Mouse (Mus musculus) MEL (cell line): Measurements from ENCODE around the gene Inip. TPM values are rescaled to one million over a fixed set of nuclear protein-coding genes. Genes with fewer than 3 reads are reported as not detected.

ENCODE experiments used
- DNase-seq: peaks from one replicate; pipeline ENCODE4 v3.0.0; 2011; ENCODE audit warnings: low read depth, low spot score
- H3K27ac ChIP-seq: 2 replicates; pipeline ENCODE4 v1.5.1; 2012; ENCODE audit warnings: low read depth, mild to moderate bottlenecking, control low read depth, low read length, moderate library complexity; ENCODE audit not compliant: control insufficient read depth
- H3K27me3 ChIP-seq, 2 experiments: fragments of 150-350 bp in 1 of 2; sonication (generic) in 1 of 2; 2 replicates each; pipeline ENCODE4 v1.6.1; 2012; ENCODE audit warnings: low read length in 2 of 2, mild to moderate bottlenecking in 2 of 2, improper control_type of control experiment in 1 of 2, moderate library complexity in 1 of 2; ENCODE audit not compliant: insufficient read depth in 2 of 2, control insufficient read depth in 1 of 2
- H3K36me3 ChIP-seq, 2 experiments: 2 replicates each; pipeline ENCODE4 v1.6.1; 2012 to 2014; ENCODE audit warnings: low read length in 2 of 2, improper control_type of control experiment in 1 of 2, inconsistent platforms in 1 of 2, mild to moderate bottlenecking in 1 of 2; ENCODE audit not compliant: insufficient read depth in 2 of 2, control insufficient read depth in 1 of 2
- H3K4me1 ChIP-seq, 2 experiments: fragments of 150-350 bp in 1 of 2; sonication (generic) in 1 of 2; 2 replicates each; pipeline ENCODE4 v1.6.1; 2012; ENCODE audit warnings: low read length in 2 of 2, improper control_type of control experiment in 1 of 2, mild to moderate bottlenecking in 1 of 2; ENCODE audit not compliant: insufficient read depth in 2 of 2, control insufficient read depth in 1 of 2
- H3K4me3 ChIP-seq, 2 experiments: fragments of 150-350 bp in 1 of 2; sonication (generic) in 1 of 2; 2 replicates each; pipeline ENCODE4 v1.5.1; 2012; ENCODE audit warnings: low read depth in 2 of 2, low read length in 2 of 2, mild to moderate bottlenecking in 2 of 2, moderate library complexity in 2 of 2, control low read depth in 1 of 2, improper control_type of control experiment in 1 of 2; ENCODE audit not compliant: control insufficient read depth in 1 of 2, insufficient read depth in 1 of 2
- H3K79me2 ChIP-seq: 2 replicates; pipeline ENCODE4 v1.6.1; 2012; ENCODE audit warnings: mild to moderate bottlenecking, low read length, moderate library complexity; ENCODE audit not compliant: control insufficient read depth, poor library complexity, insufficient read depth
- H3K9ac ChIP-seq: 2 replicates; pipeline ENCODE4 v1.6.1; 2012; ENCODE audit warnings: low read depth, mild to moderate bottlenecking, control low read depth, low read length, moderate library complexity; ENCODE audit not compliant: control insufficient read depth, poor library complexity, severe bottlenecking
- H3K9me3 ChIP-seq: fragments of 150-350 bp; sonication (generic); replicated peaks from 2 replicates; pipeline ENCODE4 v1.6.1; 2012; ENCODE audit warnings: mild to moderate bottlenecking, low read length, improper control_type of control experiment, moderate library complexity; ENCODE audit not compliant: insufficient read depth
- BHLHE40 ChIP-seq: IDR thresholded peaks from 2 replicates; pipeline ENCODE4 v1.6.1; 2012; ENCODE audit warnings: low read depth, mild to moderate bottlenecking, inconsistent platforms, low read length, improper control_type of control experiment, borderline replicate concordance
- CHD2 ChIP-seq: IDR thresholded peaks from 2 replicates; pipeline ENCODE4 v1.6.1; 2011; ENCODE audit warnings: low read length, improper control_type of control experiment
- E2F4 ChIP-seq: IDR thresholded peaks from 2 replicates; pipeline ENCODE4 v1.6.1; 2011; ENCODE audit warnings: low read depth, low read length, improper control_type of control experiment, borderline replicate concordance
- EP300 ChIP-seq, 2 experiments: IDR thresholded peaks; 2 replicates each; pipeline ENCODE4 v1.6.1; 2011; ENCODE audit warnings: improper control_type of control experiment in 2 of 2, low read length in 2 of 2, low read depth in 1 of 2, mild to moderate bottlenecking in 1 of 2
- ETS1 ChIP-seq: IDR thresholded peaks from 2 replicates; pipeline ENCODE4 v1.6.1; 2012; ENCODE audit warnings: low read depth, mild to moderate bottlenecking, inconsistent platforms, low read length, improper control_type of control experiment, moderate library complexity
- GATA1 ChIP-seq: IDR thresholded peaks from 2 replicates; pipeline ENCODE4 v1.6.1; 2011; ENCODE audit warnings: low read depth, low read length, improper control_type of control experiment
- JUND ChIP-seq: IDR thresholded peaks from 2 replicates; pipeline ENCODE4 v1.6.1; 2011; ENCODE audit warnings: low read depth, mild to moderate bottlenecking, improper control_type of control experiment, low read length
- MXI1 ChIP-seq: IDR thresholded peaks from 2 replicates; pipeline ENCODE4 v1.6.1; 2011; ENCODE audit warnings: mild to moderate bottlenecking, low read depth, low read length, improper control_type of control experiment
- MYB ChIP-seq: IDR thresholded peaks from 2 replicates; pipeline ENCODE4 v1.6.1; 2011; ENCODE audit warnings: mild to moderate bottlenecking, low read depth, low read length, improper control_type of control experiment
- NELFE ChIP-seq: IDR thresholded peaks from 2 replicates; pipeline ENCODE4 v1.6.1; 2011; ENCODE audit warnings: low read depth, low read length, improper control_type of control experiment
- NRF1 ChIP-seq: IDR thresholded peaks from 2 replicates; pipeline ENCODE4 v1.6.1; 2014; ENCODE audit warnings: low read depth, mild to moderate bottlenecking, inconsistent platforms, low read length, improper control_type of control experiment, moderate library complexity; ENCODE audit not compliant: poor library complexity, insufficient read depth, severe bottlenecking
- POLR2A ChIP-seq, 2 experiments: IDR thresholded peaks; 2 replicates each; pipeline ENCODE4 v1.6.1; 2011 to 2012; ENCODE audit warnings: low read length in 2 of 2, mild to moderate bottlenecking in 2 of 2, control low read depth in 1 of 2, improper control_type of control experiment in 1 of 2, low read depth in 1 of 2, moderate library complexity in 1 of 2; ENCODE audit not compliant: control insufficient read depth in 1 of 2, insufficient read depth in 1 of 2, poor library complexity in 1 of 2
- POLR2AphosphoS5 ChIP-seq: IDR thresholded peaks from 2 replicates; pipeline ENCODE4 v1.6.1; 2012; ENCODE audit warnings: low read depth, borderline replicate concordance, mild to moderate bottlenecking, inconsistent platforms, low read length, moderate library complexity, mixed read lengths
- RCOR1 ChIP-seq: IDR thresholded peaks from 2 replicates; pipeline ENCODE4 v1.6.1; 2012; ENCODE audit warnings: low read depth, mild to moderate bottlenecking, inconsistent platforms, low read length, improper control_type of control experiment
- SIN3A ChIP-seq: IDR thresholded peaks from 2 replicates; pipeline ENCODE4 v1.6.1; 2012; ENCODE audit warnings: low read length, improper control_type of control experiment, inconsistent platforms
- TAL1 ChIP-seq: IDR thresholded peaks from 2 replicates; pipeline ENCODE4 v1.6.1; 2012; ENCODE audit warnings: mild to moderate bottlenecking, inconsistent platforms, low read length, moderate library complexity, mixed read lengths
- TBP ChIP-seq: IDR thresholded peaks from 2 replicates; pipeline ENCODE4 v1.8.0; 2011; ENCODE audit warnings: low read depth, low read length, improper control_type of control experiment
- TCF12 ChIP-seq: IDR thresholded peaks from 2 replicates; pipeline ENCODE4 v1.6.1; 2014; ENCODE audit warnings: low read depth, mild to moderate bottlenecking, inconsistent platforms, low read length, improper control_type of control experiment, moderate library complexity
- UBTF ChIP-seq: IDR thresholded peaks from 2 replicates; pipeline ENCODE4 v1.6.1; 2012; ENCODE audit warnings: low read depth, mild to moderate bottlenecking, inconsistent platforms, low read length, improper control_type of control experiment, moderate library complexity, borderline replicate concordance; ENCODE audit not compliant: insufficient read depth
- ZC3H11A ChIP-seq: IDR thresholded peaks from 2 replicates; pipeline ENCODE4 v1.6.1; 2012; ENCODE audit warnings: low read depth, mild to moderate bottlenecking, inconsistent platforms, low read length, improper control_type of control experiment
- ZKSCAN1 ChIP-seq: IDR thresholded peaks from 2 replicates; pipeline ENCODE4 v1.6.1; 2012; ENCODE audit warnings: low read depth, mild to moderate bottlenecking, inconsistent platforms, low read length, improper control_type of control experiment, moderate library complexity
- ZMIZ1 ChIP-seq: IDR thresholded peaks from 2 replicates; pipeline ENCODE4 v1.6.1; 2012; ENCODE audit warnings: low read depth, mild to moderate bottlenecking, inconsistent platforms, low read length, improper control_type of control experiment, moderate library complexity
- ZNF384 ChIP-seq: IDR thresholded peaks from 2 replicates; pipeline ENCODE4 v1.6.1; 2012; ENCODE audit warnings: low read depth, mild to moderate bottlenecking, inconsistent platforms, low read length, improper control_type of control experiment
- polyA plus RNA-seq, 2 experiments: library from polyadenylated mRNA; stranded (reverse) in 1 of 2; unstranded in 1 of 2; fragments of >175 nt in 1 of 2; fragments of >200 nt in 1 of 2; gene quantifications; 2 replicates each; pipeline versions ENCODE4 v1.2.1 to v1.2.4; 2012; ENCODE audit warnings: low replicate concordance in 2 of 2, low read depth in 1 of 2; ENCODE audit not compliant: insufficient read length in 2 of 2, insufficient read depth in 1 of 2, missing spikeins in 1 of 2
- total RNA-seq: library from RNA; depleted of rRNA; stranded (reverse); fragments of 300-350 nt; gene quantifications from 2 replicates; pipeline ENCODE4 v1.2.3, GENCODE M21; 2012

Gene Inip
- total and polyA plus RNA-seq, 3 experiments = 42.4 to 50.3 TPM; not detected in 1

DNA sequence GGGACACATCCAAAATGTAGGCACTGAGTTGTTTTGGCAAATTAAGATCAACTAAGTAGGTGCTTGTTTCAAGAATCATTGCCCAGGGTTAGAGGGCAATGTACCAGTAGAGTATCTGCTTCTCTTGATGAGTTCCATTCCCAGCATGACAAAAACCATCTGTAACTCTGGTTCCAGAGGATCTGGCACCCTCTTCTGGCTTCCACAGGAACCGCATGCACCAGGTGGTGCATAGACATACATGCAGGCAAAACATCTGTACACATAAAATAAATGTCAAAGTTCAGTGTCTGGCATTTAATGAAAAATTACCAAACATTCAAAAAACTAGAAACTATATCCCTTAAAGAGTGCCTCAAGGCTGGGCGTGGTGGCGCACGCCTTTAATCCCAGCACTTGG lies 62.1 kb downstream of the Inip start (continued):
- no peak for TF ChIP-seq NRF1
- no peak for TF ChIP-seq ETS1
- TF ChIP-seq ZMIZ1 = no peak
- TF ChIP-seq ZKSCAN1 = no peak
- TF ChIP-seq EP300 (IDR thresholded peaks at IDR 0.05; ENCODE audit: low read depth in 1 of 2, low read length in 2 of 2) = no peak
- no peak for TF ChIP-seq CHD2
- TF ChIP-seq ZNF384 = no peak
- TF ChIP-seq MXI1 = no peak
- no peak for TF ChIP-seq UBTF
- TF ChIP-seq TCF12 = no peak

DNA sequence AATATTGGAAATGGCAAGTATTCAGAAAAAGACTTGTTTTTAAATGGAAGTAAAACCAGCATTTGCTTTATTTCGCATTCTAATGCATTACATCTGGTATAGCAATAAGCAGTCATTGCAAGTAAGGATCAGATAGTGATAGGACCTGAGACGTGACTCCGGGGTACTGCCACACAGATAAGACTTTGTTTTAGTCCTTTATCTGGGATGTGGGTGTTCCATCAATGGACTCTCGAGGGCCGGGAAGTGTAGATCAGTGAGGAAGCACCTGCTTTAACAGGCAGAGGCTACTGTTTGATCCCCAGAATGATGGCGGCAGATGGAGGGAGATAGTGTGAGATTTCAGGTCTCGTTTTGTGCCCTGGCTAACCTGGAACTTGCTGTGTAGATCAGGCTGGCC lies 69.8 kb downstream of the Inip start:
- no peaks in the 10 kb centered on the region; the same call in 1 of the 2 replicates for H3K79me2 ChIP-seq
- no peaks in the 10 kb centered on the region for H3K36me3 ChIP-seq
- no peak overlapping the region for H3K9ac ChIP-seq
- TF ChIP-seq BHLHE40 (peak; percentile 89), POLR2A (IDR thresholded peaks at IDR 0.05; ENCODE audit: control insufficient read depth in 1 of 2, insufficient read depth in 1 of 2, low read depth in 1 of 2, low read length in 2 of 2, poor library complexity in 1 of 2) (no peak), SIN3A (peak; percentile 56), TAL1 (no peak), POLR2AphosphoS5 (no peak), NELFE (no peak), JUND (no peak), GATA1 (peak; percentile 78), ZNF384 (no peak), MYB (no peak), RCOR1 (peak; percentile 60; the same call in 1 of the 2 replicates), TCF12 (peak; percentile 69), CHD2 (no peak), E2F4 (no peak), EP300 (IDR thresholded peaks at IDR 0.05; ENCODE audit: low read depth in 1 of 2, low read length in 2 of 2) (peak; percentile 63), ZC3H11A (no peak), TBP (no peak)
- no peak overlapping the region for H3K27ac ChIP-seq
- H3K9me3 ChIP-seq = no peaks in the 10 kb centered on the region
- H3K4me1 ChIP-seq = peaks cover 2 to 4% of the 10 kb centered on the region in 2 experiments
- DNase-seq = peak; percentile 34
- no peaks in the 10 kb centered on the region for H3K27me3 ChIP-seq
- no peak overlapping the region for H3K4me3 ChIP-seq
